Mouse (Mus musculus): ENCODE measurements around the gene Ttc29.

Ttc29 gene

DNA sequence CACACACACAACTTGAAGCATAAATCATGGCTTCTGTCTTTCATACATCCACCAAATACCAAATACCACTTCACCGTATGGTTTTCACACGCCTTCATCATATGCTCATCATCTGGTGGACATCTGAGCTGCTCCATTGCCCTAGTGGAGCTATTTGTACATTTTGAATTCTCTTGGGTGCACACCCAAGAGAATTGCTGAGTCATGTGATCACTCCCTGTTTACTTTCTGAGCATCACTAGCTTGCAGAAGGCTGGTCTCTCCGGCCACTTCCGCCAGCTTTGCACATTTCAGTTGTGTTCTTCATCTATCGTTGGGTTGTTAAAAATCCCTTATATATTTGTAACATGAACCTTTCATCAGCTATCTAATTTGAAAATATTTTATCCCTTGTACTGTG lies 65.5 kb downstream of the Ttc29 start:
- no peak for DNase-seq (ENCODE audit: low spot score)

- no peak for DNase-seq (ENCODE audit: low spot score)
Observed at GRCm38 (mm10) chr8:78284805-78285204, 71.7 kb downstream of the Ttc29 start.

DNA sequence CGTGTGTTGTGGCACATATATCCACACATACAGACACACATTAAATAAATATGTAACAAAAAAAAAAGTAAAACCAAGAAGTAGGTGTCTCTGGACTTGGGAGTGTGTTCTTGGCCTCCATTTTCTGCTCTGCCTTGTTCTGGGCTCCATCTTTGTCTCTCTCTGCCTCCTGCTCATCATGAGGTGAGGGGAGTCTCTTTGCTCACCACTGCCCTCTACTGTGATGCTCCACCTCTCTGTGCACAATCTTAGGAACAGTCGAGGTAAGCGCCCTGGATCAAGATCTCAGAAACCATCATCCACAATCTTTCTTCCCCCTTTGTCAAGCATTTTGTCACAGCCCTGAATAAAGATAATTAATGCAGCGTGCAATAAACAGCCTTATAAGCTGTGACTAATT lies 72.3 kb downstream of the Ttc29 start:
- DNase-seq (ENCODE audit: low spot score), result no peak

DNA sequence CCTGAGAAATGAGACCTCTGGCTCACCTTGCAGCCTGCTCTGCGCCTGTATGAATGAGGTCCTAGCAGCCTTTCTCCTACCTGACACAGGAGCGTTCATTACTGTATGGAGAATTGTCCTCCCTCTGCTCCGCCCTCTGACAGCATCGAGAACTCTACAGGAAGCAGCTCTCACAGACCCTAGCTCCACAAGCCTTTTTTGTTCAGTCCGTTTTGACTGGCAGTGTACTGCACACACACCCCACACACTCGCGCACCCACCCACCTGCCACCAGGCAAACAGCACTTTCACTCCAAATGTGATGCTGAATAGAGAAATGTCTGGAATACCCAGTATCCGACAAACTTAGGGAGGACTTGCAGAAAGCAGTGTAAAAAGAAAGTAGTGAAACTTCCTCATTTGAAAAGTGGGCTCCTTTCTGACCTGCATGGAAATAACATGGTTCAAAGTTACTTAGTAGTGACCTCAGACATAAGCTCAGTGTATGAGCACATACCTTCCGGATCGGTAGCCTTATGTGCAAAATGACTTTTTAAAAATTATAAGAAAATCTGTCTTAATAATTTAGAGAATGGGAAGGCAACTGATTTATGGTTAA lies 76.4 kb downstream of the Ttc29 start:
- no peak for DNase-seq (ENCODE audit: low spot score)

DNA sequence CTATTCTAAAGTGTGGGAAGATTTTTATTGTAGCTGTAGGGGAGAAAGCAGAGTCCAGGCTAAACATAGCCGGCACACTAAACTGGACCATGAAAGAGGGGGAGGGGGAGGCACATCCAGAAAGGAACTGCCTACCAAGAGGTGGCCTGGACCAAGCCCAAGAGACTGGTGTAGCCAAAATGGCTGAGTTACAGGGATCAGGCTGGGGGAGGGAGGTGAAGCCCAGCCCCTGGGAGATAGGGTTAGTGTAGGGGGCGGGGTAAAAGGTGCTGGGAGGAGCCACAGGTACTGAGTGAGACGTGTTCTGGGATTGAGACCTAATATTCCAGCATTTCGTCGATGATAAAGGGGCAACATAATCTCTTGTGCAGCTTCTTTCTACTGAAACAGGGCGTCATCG lies 77.2 kb downstream of the Ttc29 start:
- DNase-seq (ENCODE audit: low spot score), result no peak

DNA sequence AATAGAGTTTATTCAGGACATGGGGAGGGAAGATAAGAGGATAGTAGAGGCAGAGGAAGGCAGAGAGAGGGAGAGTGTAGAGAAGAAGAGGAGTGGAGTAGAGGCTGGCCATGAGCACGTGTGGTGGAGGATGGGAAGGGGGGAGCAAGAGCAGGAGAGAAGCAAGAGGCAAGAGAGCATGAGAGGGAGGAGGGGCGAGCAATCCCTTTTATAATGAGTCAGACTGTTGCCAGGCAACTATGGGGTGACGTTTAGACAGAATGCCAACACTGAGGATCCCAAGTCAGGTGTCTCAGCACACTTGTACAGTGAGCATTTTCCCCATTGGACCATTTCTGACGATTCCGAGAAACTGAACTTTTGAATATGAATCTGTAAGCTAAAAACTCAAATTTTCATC lies 82.4 kb downstream of the Ttc29 start:
- no peak for DNase-seq (ENCODE audit: low spot score)

DNA sequence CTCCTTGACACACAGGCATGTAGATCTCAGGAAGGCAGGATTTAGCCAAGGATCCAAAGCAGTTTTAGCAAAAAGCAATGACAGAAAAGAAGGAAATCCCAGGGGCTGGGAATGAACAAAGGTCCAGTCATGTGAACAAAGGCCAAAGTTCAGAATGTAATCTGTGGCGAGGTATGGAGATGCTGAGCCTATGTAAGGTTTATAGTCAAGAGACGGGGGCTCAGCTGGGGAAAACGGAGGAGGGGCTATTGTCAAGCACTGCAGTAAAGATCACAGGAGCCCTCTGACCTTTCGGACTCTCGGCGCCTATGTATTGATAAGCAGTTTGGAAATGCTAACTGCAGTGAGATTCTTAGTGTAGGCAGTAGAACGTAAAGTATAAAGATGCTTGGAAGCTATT lies 90.5 kb downstream of the Ttc29 start:
- no peak for DNase-seq (ENCODE audit: low spot score)

DNA sequence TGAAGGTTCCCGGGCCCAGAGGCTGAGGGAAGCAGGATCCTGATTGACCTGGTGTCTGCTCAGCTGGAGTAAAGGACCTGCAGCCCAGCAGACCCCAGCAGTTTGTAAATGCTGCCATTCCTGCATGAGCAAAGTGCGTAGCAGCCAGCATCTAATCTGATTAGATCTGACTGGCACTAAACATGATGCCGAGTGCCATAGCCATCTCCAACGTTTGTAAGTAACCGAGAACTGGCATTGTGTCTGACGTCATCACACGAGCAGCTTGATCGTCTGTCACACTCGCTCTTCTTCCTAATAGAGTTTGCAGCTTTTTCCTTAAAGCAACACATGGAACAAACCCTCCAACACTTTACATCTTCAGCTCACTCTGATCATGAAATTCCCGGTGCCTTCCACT lies 93.5 kb downstream of the Ttc29 start:
- DNase-seq (ENCODE audit: low spot score), result peak; percentile 25

- DNase-seq (ENCODE audit: low spot score), result no peak
Observed at GRCm38 (mm10) chr8:78307131-78307530, 94.0 kb downstream of the Ttc29 start.

GRCm38 (mm10) chr8:78309539-78309938 lies 96.4 kb downstream of the Ttc29 start:
- no peak for DNase-seq (ENCODE audit: low spot score)

GRCm38 (mm10) chr8:78315576-78315975 lies 102.5 kb downstream of the Ttc29 start:
- no peak for DNase-seq (ENCODE audit: low spot score)

DNA sequence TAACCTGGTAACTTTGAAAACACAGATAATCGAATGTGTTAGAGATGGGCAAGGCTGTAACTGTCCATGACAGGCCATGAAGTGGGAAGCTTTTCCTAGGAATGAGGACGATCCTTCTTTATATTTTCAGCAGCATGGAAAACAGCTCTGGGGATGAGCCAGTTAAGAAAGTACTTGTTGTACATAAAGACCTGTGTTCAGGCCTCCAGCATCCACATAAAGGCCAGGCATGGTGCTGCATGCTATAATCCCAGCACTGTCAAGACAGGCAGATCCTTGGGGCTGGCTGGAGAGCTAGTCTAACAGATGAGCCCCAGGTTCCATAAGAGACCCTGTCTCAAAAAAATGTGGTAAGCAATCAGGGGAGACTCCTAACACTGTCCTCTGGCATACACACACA lies 104.6 kb downstream of the Ttc29 start:
- DNase-seq (ENCODE audit: low spot score), result no peak

GRCm38 (mm10) chr8:78323391-78323790 lies 110.3 kb downstream of the Ttc29 start:
- no peak for DNase-seq (ENCODE audit: low spot score)

GRCm38 (mm10) chr8:78340689-78341529 lies 127.8 kb downstream of the Ttc29 start:
- DNase-seq (ENCODE audit: low spot score), result no peak

- DNase-seq (ENCODE audit: low spot score), result no peak
Observed at GRCm38 (mm10) chr8:78342151-78342550, 129.1 kb downstream of the Ttc29 start.

GRCm38 (mm10) chr8:78344006-78344405 lies 130.9 kb downstream of the Ttc29 start:
- DNase-seq (ENCODE audit: low spot score), result no peak

DNA sequence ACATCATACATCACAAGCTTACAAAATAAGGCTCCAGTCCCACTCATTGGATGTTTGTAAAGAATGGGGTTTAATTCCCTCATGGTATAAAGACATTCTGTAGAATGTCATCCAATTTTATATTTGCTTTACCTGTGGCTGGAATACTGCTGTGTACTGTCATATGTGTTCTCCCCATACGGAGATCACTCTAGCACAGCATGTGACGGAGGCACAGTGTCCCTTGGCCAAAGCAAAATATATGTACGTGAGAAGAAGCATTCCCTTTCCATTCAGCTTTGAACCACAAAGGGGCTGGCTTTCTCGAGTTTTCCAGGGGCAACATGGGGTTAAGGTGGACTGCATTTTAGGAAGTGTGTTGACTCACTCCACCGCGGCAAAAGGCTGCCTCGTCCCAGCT lies 132.6 kb downstream of the Ttc29 start:
- no peak for DNase-seq (ENCODE audit: low spot score)

GRCm38 (mm10) chr8:78346131-78346621 lies 133.1 kb downstream of the Ttc29 start:
- DNase-seq (ENCODE audit: low spot score), result no peak

DNA sequence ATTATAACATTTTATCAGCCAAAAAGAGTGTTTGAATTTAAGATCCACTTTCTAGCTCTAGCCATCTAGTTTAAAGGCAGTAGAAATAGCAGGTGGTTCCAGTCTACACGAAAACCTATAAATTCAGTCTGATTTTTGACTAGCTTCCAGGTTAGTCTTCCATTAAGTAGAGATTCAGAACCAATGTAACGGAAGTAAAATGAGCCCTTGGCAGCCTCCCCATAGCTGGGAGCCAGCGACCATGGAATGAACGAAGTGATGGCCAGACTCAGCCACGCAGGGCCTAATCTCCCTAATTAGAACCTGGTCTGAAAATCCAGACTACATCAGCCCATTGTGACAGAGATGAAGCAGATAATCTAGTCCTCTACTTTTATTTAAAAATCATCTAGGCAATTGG lies 140.8 kb downstream of the Ttc29 start:
- no peak for DNase-seq (ENCODE audit: low spot score)

- no peak for DNase-seq (ENCODE audit: low spot score)
Observed at GRCm38 (mm10) chr8:78354801-78355200, 141.7 kb downstream of the Ttc29 start.

DNA sequence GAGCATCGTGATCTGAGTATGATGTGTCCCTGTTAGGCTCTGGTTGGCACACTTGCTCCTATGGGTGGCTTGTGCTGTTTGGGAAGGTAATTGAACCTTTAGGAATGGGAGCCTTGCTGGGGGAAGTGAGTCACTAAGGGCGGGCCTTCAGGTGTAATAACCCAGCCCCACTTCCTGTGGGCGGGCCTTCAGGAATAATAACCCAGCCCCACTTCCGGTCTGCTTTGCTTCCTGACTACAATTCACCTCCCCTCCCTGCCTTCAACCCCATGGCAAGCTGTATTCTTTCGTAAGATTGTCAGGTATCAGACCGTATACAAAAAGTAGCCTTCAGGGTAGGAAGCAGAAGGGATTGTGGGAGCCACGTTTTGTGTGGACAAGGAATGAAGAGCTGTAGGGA lies 177.7 kb downstream of the Ttc29 start:
- no peak for DNase-seq (ENCODE audit: low spot score)

GRCm38 (mm10) chr8:78419272-78419671 lies 206.2 kb downstream of the Ttc29 start:
- DNase-seq (ENCODE audit: low spot score), result no peak

DNA sequence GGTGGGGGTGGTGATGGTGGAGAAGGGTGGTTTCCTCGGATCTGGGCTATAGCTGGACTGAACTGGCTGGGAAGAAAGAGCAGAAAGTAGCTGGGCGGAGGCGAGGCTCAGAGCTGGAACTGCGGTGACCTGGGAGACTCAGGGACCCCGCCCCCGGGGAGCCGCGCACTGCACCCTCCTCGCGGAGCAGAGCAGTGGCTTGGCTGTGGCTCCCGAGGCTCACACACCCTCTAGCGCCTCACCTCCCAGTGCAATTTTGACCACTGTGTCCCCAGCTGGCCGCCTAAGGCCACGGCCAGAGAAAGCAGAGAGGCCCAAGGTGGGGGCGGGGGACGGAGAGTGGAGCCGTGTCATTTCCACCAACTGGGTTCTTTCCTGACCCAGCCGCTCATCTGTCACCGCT lies 207.0 kb downstream of the Ttc29 start:
- peak; percentile 48 for DNase-seq (ENCODE audit: low spot score)

GRCm38 (mm10) chr8:78423937-78424336 lies 210.8 kb downstream of the Ttc29 start:
- no peak for DNase-seq (ENCODE audit: low spot score)
